Mouse (Mus musculus) retina, embryonic 14.5 days (tissue): ENCODE data around the gene Sf3b5.
"Not testable (repeated sequence)": the region's sequence is repeated elsewhere in the genome, so short reads cannot be mapped to it uniquely, and the experiment has no call there.

Experiments used
- DNase-seq: peaks from one replicate; pipeline ENCODE4 v3.0.0-alpha.2; 2015; ENCODE audit warnings: low spot score

Sf3b5 gene

DNA sequence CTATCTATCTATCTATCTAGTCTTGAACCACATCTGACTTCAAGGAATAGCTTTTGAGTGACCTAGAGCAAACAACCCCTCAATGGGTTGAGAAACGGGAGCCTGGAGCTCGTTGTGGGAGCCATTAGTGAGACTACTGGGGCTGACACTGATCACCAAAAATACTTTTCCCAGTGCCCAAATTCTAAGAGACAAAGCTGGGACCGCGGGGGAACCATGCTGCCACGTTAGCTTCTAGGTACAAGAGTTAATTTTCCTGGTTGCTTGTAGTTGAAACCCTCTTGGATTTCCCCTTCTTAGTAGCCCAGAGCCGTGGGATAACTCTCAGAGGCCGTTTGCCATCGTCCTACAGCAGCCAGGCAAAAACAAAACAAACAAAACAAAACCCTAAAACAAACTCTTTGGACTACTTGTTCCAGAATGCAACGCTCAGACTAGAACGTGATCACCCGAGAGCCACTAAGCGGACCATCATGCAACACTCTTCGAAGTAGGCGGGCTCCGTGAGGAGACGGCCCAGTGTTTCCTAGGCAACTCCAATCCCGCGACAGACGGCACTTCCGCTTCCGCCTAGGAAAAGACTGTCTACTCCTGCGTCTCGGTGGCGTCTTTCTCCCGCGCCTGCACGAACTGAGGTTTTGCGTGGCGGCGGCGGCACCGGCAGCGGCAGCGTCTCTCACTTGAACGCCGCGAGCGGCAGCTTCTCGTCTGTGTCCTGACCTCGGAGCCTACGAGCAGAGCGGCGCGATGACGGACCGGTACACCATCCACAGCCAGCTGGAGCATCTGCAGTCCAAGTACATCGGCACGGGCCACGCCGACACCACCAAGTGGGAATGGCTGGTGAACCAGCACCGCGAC is 3.0 kb downstream of the Sf3b5 start:
- peak; percentile 97 for DNase-seq

DNA sequence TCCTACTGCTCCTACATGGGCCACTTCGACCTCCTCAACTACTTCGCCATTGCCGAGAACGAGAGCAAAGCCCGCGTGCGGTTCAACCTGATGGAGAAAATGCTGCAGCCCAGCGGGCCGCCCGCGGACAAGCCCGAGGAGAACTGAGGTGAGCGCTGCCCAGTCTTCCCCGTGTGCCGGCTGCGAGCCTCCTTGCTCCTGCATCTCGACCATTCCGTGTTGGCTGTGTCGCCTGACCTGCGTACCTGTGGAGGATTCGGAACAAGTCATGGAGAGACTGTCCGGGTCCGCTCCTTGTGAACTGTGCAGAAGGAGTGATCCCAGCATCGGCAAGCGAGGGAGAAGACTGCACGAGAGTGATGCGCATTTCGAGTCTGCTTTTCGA is 3.6 kb downstream of the Sf3b5 start:
- DNase-seq = no peak

DNA sequence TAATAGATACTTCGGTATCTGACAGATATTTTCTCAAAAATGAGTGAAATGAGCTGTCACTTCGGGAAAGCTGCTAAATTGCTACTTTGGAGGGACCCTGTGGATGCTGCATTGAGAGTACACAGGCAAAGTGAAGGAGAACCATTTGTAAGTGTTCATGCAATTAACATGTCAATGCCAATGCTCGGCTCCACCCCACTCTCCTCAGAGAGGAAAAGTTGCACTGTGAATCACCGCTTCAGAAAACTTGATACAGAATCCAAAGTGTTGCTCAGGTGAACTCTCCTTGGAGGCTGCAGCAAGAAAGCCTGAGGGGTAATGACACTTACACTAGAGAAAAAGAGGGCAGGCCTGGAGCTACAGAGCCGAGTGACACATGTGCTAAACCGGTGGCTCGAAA is 8.9 kb downstream of the Sf3b5 start:
- no peak for DNase-seq

DNA sequence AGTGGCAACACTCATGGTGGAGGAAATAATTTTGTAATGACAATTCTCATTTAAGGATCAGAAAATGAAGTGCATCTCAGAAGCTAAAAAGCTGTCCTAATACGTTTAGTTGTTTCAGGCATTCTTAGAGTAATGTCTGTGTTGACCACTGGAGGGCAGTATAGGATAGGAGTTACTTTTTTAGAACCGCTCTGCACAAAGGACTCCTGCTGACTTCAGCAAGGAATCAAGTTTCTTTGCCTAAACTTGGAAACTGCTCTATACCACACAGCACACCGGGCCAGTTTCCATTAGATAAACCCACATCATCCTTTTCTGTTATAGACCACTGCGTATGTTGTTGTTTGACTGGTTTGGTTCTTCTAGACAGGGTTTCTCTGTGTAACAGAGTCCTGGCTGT is 11.4 kb downstream of the Sf3b5 start:
- peak; percentile 93 for DNase-seq

DNA sequence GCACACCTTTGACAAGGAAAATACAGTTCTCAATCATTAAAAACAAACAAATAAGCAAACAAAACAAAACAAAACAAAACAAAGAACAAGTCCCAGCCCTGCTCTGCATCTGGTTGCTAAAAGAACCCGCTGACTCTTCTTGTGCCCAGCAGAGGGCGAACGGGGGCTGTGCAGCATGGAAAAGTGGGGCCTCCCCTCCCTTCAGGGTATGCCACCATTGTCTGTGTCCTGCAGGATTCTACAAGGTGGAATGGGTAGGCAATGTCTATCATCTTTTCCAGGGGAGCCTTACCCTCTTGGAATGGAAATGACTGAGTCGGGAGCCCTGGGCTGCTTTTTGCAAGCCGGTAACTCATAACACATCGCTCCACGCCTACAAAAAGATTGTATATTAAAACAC is 13.4 kb downstream of the Sf3b5 start:
- peak; percentile 74 for DNase-seq

- DNase-seq = no peak
These were observed 13.9 kb downstream of the Sf3b5 start for GRCm38 (mm10) chr10:13019026-13019425.

DNA sequence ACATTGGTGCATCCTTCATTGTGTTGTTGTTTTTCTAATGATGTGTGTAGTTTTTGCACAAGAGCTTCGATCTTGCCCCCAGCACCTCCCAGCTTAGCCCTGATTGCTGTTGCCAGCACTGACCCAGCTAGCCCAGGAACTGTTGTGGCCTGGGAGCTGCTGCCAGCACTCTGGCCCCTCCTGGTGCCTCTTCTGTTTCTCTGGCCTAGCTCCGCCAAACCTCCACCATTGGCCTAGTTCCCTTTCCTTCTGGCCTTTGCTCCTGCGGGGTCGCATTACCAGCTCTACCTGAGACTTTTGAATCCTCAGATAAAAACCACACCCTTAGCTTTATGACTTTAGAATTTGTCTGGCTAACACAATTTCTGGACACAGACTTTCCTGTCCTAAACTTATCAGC is 17.0 kb downstream of the Sf3b5 start:
- no peak for DNase-seq

DNA sequence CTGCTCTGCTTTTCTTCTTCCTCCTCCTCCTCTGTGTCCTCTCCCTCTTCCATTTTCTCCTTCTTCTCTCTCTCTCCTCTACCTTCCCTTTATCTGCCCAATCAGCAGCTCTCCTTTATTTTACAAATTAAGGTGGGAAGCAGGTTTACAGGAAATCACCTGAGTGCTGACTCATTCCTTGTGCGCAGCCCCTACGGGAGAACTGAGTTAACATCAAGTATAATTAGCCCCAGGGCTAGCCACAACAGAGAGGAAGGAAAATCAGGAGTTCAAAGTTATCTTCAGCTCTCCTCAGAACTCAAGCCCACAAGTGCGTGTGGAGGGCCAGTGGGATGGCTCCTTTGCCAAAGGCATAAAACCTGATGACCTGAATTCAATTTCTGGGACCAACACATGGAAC is 18.8 kb downstream of the Sf3b5 start:
- DNase-seq = not testable (repeated sequence)

DNA sequence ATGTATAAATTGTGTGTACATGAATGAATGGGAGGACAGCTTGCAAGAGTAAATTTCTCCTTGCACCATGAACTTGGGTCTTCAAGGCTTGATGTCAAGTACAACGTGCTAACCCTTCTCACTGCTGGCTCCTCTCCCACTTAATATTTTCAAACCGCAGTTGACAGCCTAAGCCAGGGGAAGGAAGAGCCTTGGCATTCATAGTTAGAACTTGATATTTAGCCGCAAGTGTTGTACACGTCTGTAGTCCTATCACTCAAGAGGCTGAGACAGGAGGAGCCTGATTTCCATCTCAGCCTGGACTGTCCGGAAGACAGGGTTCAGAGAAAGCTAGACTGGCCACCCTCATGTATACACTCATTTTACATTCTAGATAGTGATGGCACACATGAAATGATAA is 22.6 kb downstream of the Sf3b5 start:
- no peak for DNase-seq

DNA sequence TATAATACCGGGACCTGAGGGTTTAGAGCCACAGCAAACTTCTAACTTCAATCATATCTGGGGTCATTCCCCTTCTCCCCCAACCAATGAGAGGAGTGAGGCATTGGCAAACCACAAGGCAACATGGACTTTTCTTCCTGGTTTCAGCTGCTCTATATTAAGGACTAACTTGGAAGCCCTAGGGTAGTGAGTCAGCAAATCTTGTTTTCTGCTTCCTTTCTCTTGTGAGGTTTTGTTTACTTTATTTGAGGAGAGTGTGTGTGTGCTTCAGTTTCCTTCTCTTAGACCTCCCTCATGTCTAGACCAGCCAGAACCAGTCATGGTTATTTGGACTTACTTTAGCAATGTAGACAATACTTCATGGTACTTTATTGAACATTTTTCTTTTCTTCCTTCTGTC is 23.1 kb downstream of the Sf3b5 start:
- no peak for DNase-seq

GRCm38 (mm10) chr10:13029416-13029815 is 24.3 kb downstream of the Sf3b5 start:
- no peak for DNase-seq

DNA sequence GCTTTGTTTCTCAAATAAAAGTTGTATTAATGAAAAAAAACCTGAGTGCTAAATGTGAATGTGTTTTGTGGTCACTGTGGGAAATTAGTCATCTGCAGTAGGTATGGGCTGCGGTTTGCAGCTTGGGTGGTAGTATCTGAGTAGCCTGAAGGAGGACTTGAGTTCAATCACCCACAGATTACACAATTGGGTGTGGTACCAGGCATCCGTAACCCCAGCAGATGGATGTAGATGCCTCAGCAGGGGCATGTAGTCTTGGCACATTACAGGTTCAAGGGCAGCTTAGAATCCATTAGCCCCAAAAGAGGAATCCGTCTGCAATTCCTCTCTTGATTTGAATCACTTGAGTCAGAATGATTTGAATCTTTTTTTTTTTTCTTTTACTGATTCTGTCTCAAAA is 30.1 kb downstream of the Sf3b5 start:
- DNase-seq = no peak

- DNase-seq = no peak
These were observed 34.6 kb downstream of the Sf3b5 start for GRCm38 (mm10) chr10:13039637-13040174.

DNA sequence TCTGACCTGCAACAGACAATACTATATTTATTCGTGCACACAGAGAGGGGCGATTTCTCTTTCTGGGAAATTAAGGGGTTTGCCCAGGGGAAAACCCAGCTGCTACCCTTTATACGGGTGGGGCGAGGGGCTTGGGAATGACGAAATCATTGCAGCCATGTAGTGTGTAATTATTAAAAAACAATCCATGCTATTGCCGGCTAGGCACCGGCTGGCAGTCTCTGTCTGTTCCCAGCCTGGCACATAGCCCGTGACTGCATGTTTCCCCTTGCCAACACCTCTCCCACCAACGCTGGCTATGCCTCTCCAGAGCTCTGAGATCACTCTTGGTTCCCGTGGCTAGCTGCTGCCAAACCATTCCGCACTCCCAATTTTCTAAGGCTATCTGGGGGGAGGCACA is 39.5 kb downstream of the Sf3b5 start:
- no peak for DNase-seq

DNA sequence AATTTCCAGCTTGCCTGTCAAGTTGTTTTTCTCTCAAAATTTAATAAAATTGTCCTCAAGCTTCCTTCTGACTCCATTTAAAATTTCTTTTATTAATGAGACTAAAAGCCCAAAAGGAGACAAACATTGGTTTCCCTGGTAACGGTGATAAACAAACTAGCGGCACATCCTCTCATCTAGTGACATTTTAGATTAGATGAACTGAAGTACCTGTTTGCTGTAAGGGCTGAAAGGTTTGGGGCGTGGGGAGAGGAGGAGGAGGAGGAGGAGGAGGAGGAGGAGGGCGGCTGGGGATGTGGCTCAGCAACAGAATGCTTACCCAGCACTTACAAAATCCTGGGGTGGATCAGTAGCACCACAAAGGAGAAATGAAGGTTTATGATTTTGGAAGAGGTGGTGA is 42.7 kb downstream of the Sf3b5 start:
- DNase-seq = no peak

- no peak for DNase-seq
These were observed 51.8 kb downstream of the Sf3b5 start for GRCm38 (mm10) chr10:13056863-13057381.
